Mouse (Mus musculus): Measurements from ENCODE around the gene Fcgr3. TPM values are rescaled to one million over a fixed set of nuclear protein-coding genes. Genes with fewer than 3 reads are reported as not detected.
"Not testable (repeated sequence)": the region's sequence is repeated elsewhere in the genome, so short reads cannot be mapped to it uniquely, and the experiment has no call there.

The Fcgr3 gene
- total and polyA plus RNA-seq, 2 experiments, result 4.5 to 14.5 TPM

GRCm38 (mm10) chr1:171094424-171094823 is 29.7 kb upstream of the Fcgr3 start:
- no peak for DNase-seq (ENCODE audit: extremely low read depth, low read depth, low spot score)
- WGBS, result 76% methylated on average over 4 of the region's 4 CpGs
- no peaks in the 10 kb centered on the region for H3K36me3 ChIP-seq (ENCODE audit: control insufficient read depth, insufficient read depth, low read length)
- H3K27me3 ChIP-seq (ENCODE audit: control insufficient read depth, insufficient read depth, low read length), result no peaks in the 10 kb centered on the region
- H3K9ac ChIP-seq (ENCODE audit: low read depth, low read length), result no peak overlapping the region
- H3K27ac ChIP-seq (replicated peaks; ENCODE audit: insufficient read depth, low read depth, low read length), result no peak overlapping the region
- TF ChIP-seq POLR2A (IDR thresholded peaks at IDR 0.05; ENCODE audit: extremely low read depth, insufficient read depth, low read length) (no peak), CTCF (IDR thresholded peaks at IDR 0.05; ENCODE audit: low read depth, low read length) (no peak)
- H3K4me3 ChIP-seq (ENCODE audit: insufficient read depth, low read depth, low read length), result no peak overlapping the region
- H3K79me2 ChIP-seq (ENCODE audit: control insufficient read depth, insufficient read depth, low read length), result no peaks in the 10 kb centered on the region
- H3K4me1 ChIP-seq (ENCODE audit: control insufficient read depth, insufficient read depth, low read length), result no peaks in the 10 kb centered on the region

- Histone ChIP-seq H3K36me3 (ENCODE audit: control insufficient read depth, insufficient read depth, low read length) (no peaks in the 10 kb centered on the region), H3K9ac (ENCODE audit: low read depth, low read length) (no peak overlapping the region), H3K4me3 (ENCODE audit: insufficient read depth, low read depth, low read length) (no peak overlapping the region), H3K27ac (replicated peaks; ENCODE audit: insufficient read depth, low read depth, low read length) (no peak overlapping the region), H3K79me2 (ENCODE audit: control insufficient read depth, insufficient read depth, low read length) (no peaks in the 10 kb centered on the region), H3K4me1 (ENCODE audit: control insufficient read depth, insufficient read depth, low read length) (no peaks in the 10 kb centered on the region), H3K27me3 (ENCODE audit: control insufficient read depth, insufficient read depth, low read length) (peaks cover 2% of the 10 kb centered on the region)
- peak; percentile 55 for DNase-seq (ENCODE audit: extremely low read depth, low read depth, low spot score)
- TF ChIP-seq POLR2A (IDR thresholded peaks at IDR 0.05; ENCODE audit: extremely low read depth, insufficient read depth, low read length) (no peak), CTCF (IDR thresholded peaks at IDR 0.05; ENCODE audit: low read depth, low read length) (no peak)
- WGBS, result 30% methylated on average over 2 of the region's 2 CpGs
These were observed 26.0 kb upstream of the Fcgr3 start for GRCm38 (mm10) chr1:171090761-171091160.

GRCm38 (mm10) chr1:171089891-171090290 is 25.2 kb upstream of the Fcgr3 start:
- Histone ChIP-seq H3K79me2 (ENCODE audit: control insufficient read depth, insufficient read depth, low read length) (no peaks in the 10 kb centered on the region), H3K4me1 (ENCODE audit: control insufficient read depth, insufficient read depth, low read length) (no peaks in the 10 kb centered on the region), H3K36me3 (ENCODE audit: control insufficient read depth, insufficient read depth, low read length) (no peaks in the 10 kb centered on the region)

GRCm38 (mm10) chr1:171088237-171088869 is 23.6 kb upstream of the Fcgr3 start:
- WGBS, result 8% methylated on average over 10 of the region's 10 CpGs

More at GRCm38 (mm10) chr1:171089891-171090290, 25.2 kb upstream of the Fcgr3 start:
- H3K27me3 ChIP-seq (ENCODE audit: control insufficient read depth, insufficient read depth, low read length), result peaks cover 6% of the 10 kb centered on the region
- no peak overlapping the region for H3K9ac ChIP-seq (ENCODE audit: low read depth, low read length)
- H3K4me3 ChIP-seq (ENCODE audit: insufficient read depth, low read depth, low read length), result no peak overlapping the region
- no peak for DNase-seq (ENCODE audit: extremely low read depth, low read depth, low spot score)
- TF ChIP-seq POLR2A (IDR thresholded peaks at IDR 0.05; ENCODE audit: extremely low read depth, insufficient read depth, low read length) (no peak), CTCF (IDR thresholded peaks at IDR 0.05; ENCODE audit: low read depth, low read length) (no peak)
- 90% methylated on average over 1 of the region's 1 CpGs for WGBS
- H3K27ac ChIP-seq (replicated peaks; ENCODE audit: insufficient read depth, low read depth, low read length), result no peak overlapping the region

GRCm38 (mm10) chr1:171085718-171086117 is 21.0 kb upstream of the Fcgr3 start:
- H3K27me3 ChIP-seq (ENCODE audit: control insufficient read depth, insufficient read depth, low read length), result peaks cover 6% of the 10 kb centered on the region
- no peak overlapping the region for H3K4me3 ChIP-seq (ENCODE audit: insufficient read depth, low read depth, low read length)
- no peaks in the 10 kb centered on the region for H3K36me3 ChIP-seq (ENCODE audit: control insufficient read depth, insufficient read depth, low read length)
- 4% methylated on average over 26 of the region's 26 CpGs for WGBS
- H3K9ac ChIP-seq (ENCODE audit: low read depth, low read length), result no peak overlapping the region
- no peaks in the 10 kb centered on the region for H3K79me2 ChIP-seq (ENCODE audit: control insufficient read depth, insufficient read depth, low read length)
- DNase-seq (ENCODE audit: extremely low read depth, low read depth, low spot score), result no peak
- TF ChIP-seq CTCF (IDR thresholded peaks at IDR 0.05; ENCODE audit: low read depth, low read length) (no peak), POLR2A (IDR thresholded peaks at IDR 0.05; ENCODE audit: extremely low read depth, insufficient read depth, low read length) (no peak)
- no peak overlapping the region for H3K27ac ChIP-seq (replicated peaks; ENCODE audit: insufficient read depth, low read depth, low read length)
- no peaks in the 10 kb centered on the region for H3K4me1 ChIP-seq (ENCODE audit: control insufficient read depth, insufficient read depth, low read length)

More at GRCm38 (mm10) chr1:171088237-171088869, 23.6 kb upstream of the Fcgr3 start:
- H3K4me3 ChIP-seq (ENCODE audit: insufficient read depth, low read depth, low read length); H3K9ac ChIP-seq (ENCODE audit: low read depth, low read length); H3K79me2 ChIP-seq (ENCODE audit: control insufficient read depth, insufficient read depth, low read length); H3K27ac ChIP-seq (replicated peaks; ENCODE audit: insufficient read depth, low read depth, low read length); DNase-seq (ENCODE audit: extremely low read depth, low read depth, low spot score); H3K36me3 ChIP-seq (ENCODE audit: control insufficient read depth, insufficient read depth, low read length); H3K4me1 ChIP-seq (ENCODE audit: control insufficient read depth, insufficient read depth, low read length); H3K27me3 ChIP-seq (ENCODE audit: control insufficient read depth, insufficient read depth, low read length): not testable (repeated sequence)

GRCm38 (mm10) chr1:171081512-171082231 is 16.9 kb upstream of the Fcgr3 start:
- WGBS, result 40% methylated on average over 11 of the region's 17 CpGs

GRCm38 (mm10) chr1:171079825-171080224 is 15.1 kb upstream of the Fcgr3 start:
- not testable (repeated sequence) for H3K79me2 ChIP-seq (ENCODE audit: control insufficient read depth, insufficient read depth, low read length); H3K27ac ChIP-seq (replicated peaks; ENCODE audit: insufficient read depth, low read depth, low read length); DNase-seq (ENCODE audit: extremely low read depth, low read depth, low spot score); H3K4me3 ChIP-seq (ENCODE audit: insufficient read depth, low read depth, low read length); H3K36me3 ChIP-seq (ENCODE audit: control insufficient read depth, insufficient read depth, low read length); H3K9ac ChIP-seq (ENCODE audit: low read depth, low read length); H3K4me1 ChIP-seq (ENCODE audit: control insufficient read depth, insufficient read depth, low read length); H3K27me3 ChIP-seq (ENCODE audit: control insufficient read depth, insufficient read depth, low read length)
- WGBS, result no CpG with 5 or more reads among the region's 43 CpGs

More at GRCm38 (mm10) chr1:171081512-171082231, 16.9 kb upstream of the Fcgr3 start:
- not testable (repeated sequence) for H3K4me3 ChIP-seq (ENCODE audit: insufficient read depth, low read depth, low read length); H3K4me1 ChIP-seq (ENCODE audit: control insufficient read depth, insufficient read depth, low read length); H3K27ac ChIP-seq (replicated peaks; ENCODE audit: insufficient read depth, low read depth, low read length); H3K36me3 ChIP-seq (ENCODE audit: control insufficient read depth, insufficient read depth, low read length); H3K9ac ChIP-seq (ENCODE audit: low read depth, low read length); H3K79me2 ChIP-seq (ENCODE audit: control insufficient read depth, insufficient read depth, low read length); DNase-seq (ENCODE audit: extremely low read depth, low read depth, low spot score); H3K27me3 ChIP-seq (ENCODE audit: control insufficient read depth, insufficient read depth, low read length)

- H3K27me3 ChIP-seq (ENCODE audit: control insufficient read depth, insufficient read depth, low read length); H3K27ac ChIP-seq (replicated peaks; ENCODE audit: insufficient read depth, low read depth, low read length); H3K79me2 ChIP-seq (ENCODE audit: control insufficient read depth, insufficient read depth, low read length); H3K36me3 ChIP-seq (ENCODE audit: control insufficient read depth, insufficient read depth, low read length); H3K4me1 ChIP-seq (ENCODE audit: control insufficient read depth, insufficient read depth, low read length); H3K9ac ChIP-seq (ENCODE audit: low read depth, low read length); DNase-seq (ENCODE audit: extremely low read depth, low read depth, low spot score); H3K4me3 ChIP-seq (ENCODE audit: insufficient read depth, low read depth, low read length): not testable (repeated sequence)
- 0% methylated on average over 1 of the region's 35 CpGs for WGBS
These were observed 14.6 kb upstream of the Fcgr3 start for GRCm38 (mm10) chr1:171079345-171079744.
